Mouse (Mus musculus) liver, adult 2 months (tissue): Measurements from ENCODE around the gene Cntn4.

ENCODE experiments used
- CTCF ChIP-seq: fragments of 200-500 bp; IDR thresholded peaks from 2 replicates; pipeline ENCODE4 v1.5.1; 2011; ENCODE audit warnings: low read depth, low read length, control low read depth
- POLR2A ChIP-seq: fragments of 200-500 bp; IDR thresholded peaks from 2 replicates; pipeline ENCODE4 v1.6.1; 2011; ENCODE audit warnings: low read length, control low read depth; ENCODE audit not compliant: insufficient read depth; ENCODE audit errors: extremely low read depth

DNA sequence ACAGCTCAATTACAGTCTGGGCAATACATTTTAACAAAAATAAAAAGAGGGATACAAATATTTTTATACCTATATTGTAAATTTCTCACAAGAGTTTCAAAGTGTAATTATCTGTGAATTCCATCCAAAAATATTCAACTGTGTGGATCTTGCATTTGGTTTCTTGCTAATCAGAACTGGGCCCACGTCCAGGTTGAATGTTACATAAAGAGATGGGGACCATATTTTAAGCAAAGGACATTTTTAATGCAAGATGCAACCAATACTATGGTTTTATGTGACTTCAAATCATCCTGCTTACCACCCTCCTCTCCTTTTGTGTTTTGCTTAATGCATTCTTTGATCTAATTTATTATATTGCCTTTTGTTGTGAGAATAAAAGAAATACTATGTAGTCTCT is 378.7 kb downstream of the Cntn4 start:
- TF ChIP-seq POLR2A = no peak
- no peak for TF ChIP-seq CTCF
